Mouse (Mus musculus): Measurements from ENCODE around the gene Gm28729.
"Not testable (repeated sequence)": the region's sequence is repeated elsewhere in the genome, so short reads cannot be mapped to it uniquely, and the experiment has no call there.

The Gm28729 gene

DNA sequence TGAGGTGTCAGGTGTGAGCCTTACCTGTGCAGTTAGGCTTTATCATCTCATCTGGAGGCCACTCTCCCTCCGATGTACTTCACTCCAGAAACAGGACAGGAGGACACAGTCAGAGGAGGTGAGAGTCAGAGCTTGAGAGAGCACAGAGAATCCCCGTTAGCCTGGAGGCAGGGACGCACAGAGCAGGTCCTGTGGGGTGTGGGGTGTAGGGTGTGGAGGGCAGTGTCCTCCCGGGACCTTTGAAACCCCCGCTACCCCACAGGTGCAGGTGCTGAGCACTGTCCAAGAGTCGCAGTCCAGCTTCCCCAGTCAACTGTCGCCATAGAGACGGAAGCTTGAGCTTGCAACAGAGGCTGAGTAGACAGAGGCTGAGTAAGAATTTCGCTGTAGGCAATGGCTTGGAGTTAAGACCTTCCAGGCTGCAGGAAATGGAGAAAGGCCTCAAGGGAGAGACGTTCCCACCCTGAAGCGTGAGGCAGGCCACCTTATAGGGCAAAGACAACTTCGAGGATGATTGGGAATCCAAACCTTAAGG is at the start of gene Gm28729:
TSS of gene Gm28729 (minus strand) at position 293 of the 535 bp plus-strand sequence.
- DNase-seq (ENCODE audit: low read depth, low spot score), result no peak

- DNase-seq (ENCODE audit: low read depth, low spot score), result peak; percentile 53
Measured at GRCm38 (mm10) chr9:96573252-96573651, 48.2 kb upstream of the Gm28729 start.

DNA sequence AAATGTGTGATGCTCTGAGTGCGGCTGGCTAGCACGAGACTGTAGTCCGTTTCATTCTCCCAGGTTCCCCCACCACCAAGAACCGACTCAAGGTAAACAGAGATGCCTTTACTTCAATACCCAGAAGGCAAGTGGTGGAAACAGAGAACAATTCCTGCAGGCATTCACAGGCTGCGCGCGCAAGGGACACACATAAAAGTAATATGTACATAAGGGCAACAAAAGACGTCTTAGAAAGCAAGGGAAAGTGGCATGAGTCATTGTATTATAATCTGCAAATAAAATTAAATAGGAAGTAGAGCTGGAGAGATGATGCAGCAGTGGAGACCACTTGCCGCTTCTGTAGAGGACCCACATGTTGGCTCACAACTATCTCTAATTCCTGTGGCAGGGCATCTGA is 47.7 kb upstream of the Gm28729 start:
- DNase-seq (ENCODE audit: low read depth, low spot score), result no peak

GRCm38 (mm10) chr9:96566470-96566996 is 41.5 kb upstream of the Gm28729 start:
- peak; percentile 55 for DNase-seq (ENCODE audit: low read depth, low spot score)

DNA sequence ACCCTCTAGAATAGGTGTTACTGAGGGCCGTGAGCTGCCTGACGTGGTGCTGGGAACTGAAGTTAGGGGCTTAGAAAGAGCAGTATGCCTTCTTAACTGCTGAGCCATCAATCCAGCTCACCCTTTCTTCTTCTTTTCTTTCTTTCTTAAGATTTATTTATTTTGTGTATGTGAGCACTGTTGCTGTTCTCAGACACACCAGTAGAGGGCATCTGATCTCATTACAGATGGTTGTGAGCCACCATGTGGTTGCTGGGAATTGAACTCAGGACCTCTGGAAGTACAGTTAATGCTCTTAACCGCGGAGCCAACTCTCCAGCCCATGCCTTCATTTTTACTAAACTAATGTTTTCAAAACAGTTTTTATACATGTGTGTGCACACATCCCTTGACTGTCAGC is 38.4 kb upstream of the Gm28729 start:
- DNase-seq (ENCODE audit: low read depth, low spot score), result no peak

DNA sequence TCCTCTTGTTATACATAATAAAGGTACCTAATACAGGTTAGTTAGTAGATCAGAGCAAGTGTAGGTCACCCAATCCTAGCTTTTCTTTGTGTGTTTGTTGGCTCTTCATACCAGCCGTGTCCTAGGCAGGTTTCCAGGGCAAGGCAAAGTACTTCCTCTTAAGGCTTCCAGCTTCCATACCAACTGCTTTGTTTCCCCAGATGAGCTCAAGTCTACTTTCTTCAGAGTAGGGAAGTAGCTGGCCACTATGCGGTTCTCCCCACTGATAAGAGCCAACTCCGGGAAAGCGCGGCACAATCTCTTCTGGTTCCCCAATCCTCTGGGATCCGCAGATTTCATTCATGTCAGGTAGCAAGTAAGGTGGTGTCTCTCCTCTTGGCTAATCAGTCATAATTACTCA is 34.1 kb upstream of the Gm28729 start:
- DNase-seq (ENCODE audit: low read depth, low spot score), result no peak

DNA sequence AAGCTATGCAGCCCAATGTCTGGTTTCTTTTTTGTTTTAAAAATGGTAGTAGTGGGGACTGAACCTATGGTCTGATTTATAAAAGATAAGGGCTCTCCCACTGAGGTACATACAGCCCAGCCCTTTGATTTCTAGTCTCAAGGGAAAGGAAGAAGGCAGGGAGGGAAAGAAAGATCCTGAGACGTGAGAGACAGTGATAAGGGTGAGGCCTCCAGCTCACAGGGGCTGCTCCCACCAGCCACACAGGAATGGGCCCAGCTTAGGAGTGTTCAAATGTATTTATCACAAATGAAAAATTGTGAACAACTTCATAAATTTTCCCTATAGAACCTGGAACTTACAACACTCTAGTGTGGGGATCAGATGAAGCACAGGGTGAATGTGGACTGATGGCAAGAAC is 33.5 kb upstream of the Gm28729 start:
- no peak for DNase-seq (ENCODE audit: low read depth, low spot score)

DNA sequence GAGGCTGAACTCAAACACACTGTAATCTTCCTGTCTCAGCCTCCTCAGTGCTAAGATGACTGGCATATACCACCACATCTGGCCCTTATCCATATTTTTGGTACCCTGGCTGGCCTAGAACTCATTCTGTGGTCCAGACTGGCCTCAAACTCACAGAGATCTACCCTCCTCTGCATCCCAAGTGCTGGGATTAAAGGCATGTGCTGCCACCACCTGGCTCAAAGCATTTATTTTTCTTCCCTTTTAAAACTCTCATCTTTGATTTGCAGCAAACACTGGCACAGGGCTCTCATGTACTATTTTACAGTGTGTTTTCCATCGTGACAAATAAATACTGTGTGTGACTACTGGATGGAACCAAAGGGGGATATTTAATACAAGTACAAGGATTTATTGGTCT is 29.0 kb upstream of the Gm28729 start:
- DNase-seq (ENCODE audit: low read depth, low spot score), result peak; percentile 29

- peak; percentile 71 for DNase-seq (ENCODE audit: low read depth, low spot score)
Measured at GRCm38 (mm10) chr9:96545410-96545809, 20.3 kb upstream of the Gm28729 start.

GRCm38 (mm10) chr9:96543643-96544640 is 18.9 kb upstream of the Gm28729 start:
- peak; percentile 87 for DNase-seq (ENCODE audit: low read depth, low spot score)

- DNase-seq (ENCODE audit: low read depth, low spot score), result no peak
Measured at GRCm38 (mm10) chr9:96538916-96539315, 13.9 kb upstream of the Gm28729 start.

- DNase-seq (ENCODE audit: low read depth, low spot score), result no peak
Measured at GRCm38 (mm10) chr9:96537615-96537919, 12.5 kb upstream of the Gm28729 start.

GRCm38 (mm10) chr9:96536895-96537614 is 12.0 kb upstream of the Gm28729 start:
- peak; percentile 73 for DNase-seq (ENCODE audit: low read depth, low spot score)

- DNase-seq (ENCODE audit: low read depth, low spot score), result not testable (repeated sequence)
Measured at GRCm38 (mm10) chr9:96536093-96536492, 11.0 kb upstream of the Gm28729 start.

DNA sequence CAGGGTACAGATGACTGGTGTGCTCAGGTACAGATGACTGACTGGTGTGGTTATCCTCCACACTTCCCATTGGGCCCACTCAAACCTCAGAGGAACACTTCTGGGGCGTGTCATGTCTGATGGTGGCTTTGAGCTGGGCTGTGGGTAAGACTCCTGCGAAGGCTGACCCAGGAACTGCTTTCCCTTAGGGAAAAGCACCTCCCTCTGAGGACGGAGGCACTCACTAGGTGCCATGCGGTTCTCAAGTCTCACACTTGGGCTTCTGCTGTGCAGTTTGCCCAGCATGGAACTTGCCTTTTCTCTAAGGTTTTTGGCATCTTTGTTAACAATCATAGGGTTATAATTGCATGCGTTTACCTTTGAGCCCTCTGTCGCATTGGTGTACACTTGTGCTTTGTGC is 10.4 kb upstream of the Gm28729 start:
- no peak for DNase-seq (ENCODE audit: low read depth, low spot score)

- DNase-seq (ENCODE audit: low read depth, low spot score), result no peak
Measured at GRCm38 (mm10) chr9:96534256-96534655, 9.2 kb upstream of the Gm28729 start.

DNA sequence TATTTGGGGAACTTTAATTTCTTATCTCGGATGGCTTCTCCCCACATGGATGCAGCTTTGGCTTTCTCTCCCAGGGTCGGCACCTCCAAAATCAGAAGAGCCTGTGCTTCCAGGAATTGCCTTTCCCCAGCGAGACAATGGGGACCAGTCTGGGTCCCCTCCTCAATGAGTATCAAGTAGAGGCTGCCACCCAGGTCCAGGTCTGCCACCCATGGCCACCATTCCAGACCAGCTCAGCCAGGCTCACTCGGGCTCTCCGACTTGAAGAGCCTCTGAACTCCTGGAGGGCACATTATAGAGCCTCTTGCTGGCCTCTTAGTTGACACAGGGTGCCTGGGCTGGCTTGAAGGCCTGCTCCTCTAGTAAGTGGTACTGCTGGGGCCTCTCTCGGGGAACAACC is 8.4 kb upstream of the Gm28729 start:
- DNase-seq (ENCODE audit: low read depth, low spot score), result no peak

- no peak for DNase-seq (ENCODE audit: low read depth, low spot score)
Measured at GRCm38 (mm10) chr9:96532531-96532930, 7.5 kb upstream of the Gm28729 start.

GRCm38 (mm10) chr9:96530674-96531081 is 5.6 kb upstream of the Gm28729 start:
- peak; percentile 35 for DNase-seq (ENCODE audit: low read depth, low spot score)

DNA sequence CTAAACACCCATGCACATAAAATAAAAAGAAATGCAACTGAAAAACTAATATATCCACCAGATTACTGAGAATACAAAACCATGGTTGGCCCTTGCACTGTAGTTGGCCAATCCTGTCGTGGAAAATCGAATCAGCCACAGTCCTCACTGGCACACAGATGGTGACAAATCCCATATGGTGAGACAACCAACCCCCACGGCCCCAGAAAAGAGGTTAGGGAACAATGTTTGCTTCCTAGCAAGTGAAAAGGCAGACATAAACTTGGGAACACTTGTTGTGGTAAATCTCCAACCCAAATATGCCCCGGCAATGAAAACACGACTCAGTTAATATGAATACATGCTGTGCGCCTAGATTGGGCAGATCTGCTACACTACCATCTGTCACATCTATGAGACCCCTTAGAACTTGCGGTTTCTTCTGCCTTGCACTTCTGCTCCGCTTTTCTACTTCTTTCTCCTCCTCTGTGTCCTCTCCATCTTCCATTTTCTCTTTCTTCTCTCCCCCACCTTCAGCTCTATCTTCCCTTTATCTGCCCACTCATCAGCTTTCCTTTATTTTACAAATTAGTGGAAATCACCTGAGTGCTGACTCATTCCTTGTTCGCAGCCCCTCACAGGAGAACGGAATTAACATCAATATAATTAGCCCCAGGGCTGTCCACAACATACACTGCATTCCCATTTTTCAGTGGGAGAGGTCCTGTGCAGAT is 5.1 kb upstream of the Gm28729 start:
- DNase-seq (ENCODE audit: low read depth, low spot score), result peak; percentile 28

- no peak for DNase-seq (ENCODE audit: low read depth, low spot score)
Measured at GRCm38 (mm10) chr9:96526011-96526410, 947 bp upstream of the Gm28729 start.

DNA sequence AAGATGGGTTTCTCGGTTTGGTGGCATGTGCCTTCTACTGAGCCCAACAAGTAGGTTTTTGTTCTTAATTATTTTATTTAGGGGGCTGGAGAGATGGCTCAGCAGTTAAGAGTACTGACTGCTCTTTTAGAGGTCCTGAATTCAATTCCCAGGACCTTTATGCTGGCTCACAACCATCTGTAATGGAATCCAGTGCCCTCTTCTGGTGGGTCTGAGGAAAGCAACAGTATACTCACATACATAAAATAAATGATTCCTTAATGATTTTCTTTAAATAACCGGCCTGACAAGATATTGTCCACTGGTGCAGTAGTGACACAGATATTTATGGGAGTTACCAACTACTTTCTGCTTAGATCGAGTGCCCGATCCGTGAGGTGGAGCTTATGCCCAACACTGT is 1.9 kb downstream of the Gm28729 start:
- DNase-seq (ENCODE audit: low read depth, low spot score), result no peak
